Mouse (Mus musculus) liver, embryonic 11.5 days (tissue): Measurements from ENCODE around the gene Dok3. TPM values are rescaled to one million over a fixed set of nuclear protein-coding genes. Genes with fewer than 3 reads are reported as not detected.

Experiments
- ATAC-seq: fragments of 200-750 bp; cut with Nextera tagmentation; replicated peaks from 2 replicates; pipeline ENCODE4 v1.8.0; 2017; ENCODE audit warnings: moderate number of reproducible peaks, mild to moderate bottlenecking, moderate TSS enrichment, moderate library complexity; ENCODE audit not compliant: low FRiP score
- DNase-seq: peaks from one replicate; pipeline ENCODE4 v3.0.0-alpha.2; 2017; ENCODE audit warnings: low spot score
- H3K27ac ChIP-seq: fragments of 300-500 bp; sonication (generic); 2 replicates; pipeline ENCODE4 v1.5.1; 2014; ENCODE audit warnings: mild to moderate bottlenecking, low read depth, low read length, control low read depth
- H3K27me3 ChIP-seq: fragments of 300-500 bp; sonication (generic); replicated peaks from 2 replicates; pipeline ENCODE4 v1.6.1; 2014; ENCODE audit warnings: low read length, mixed read lengths; ENCODE audit not compliant: control insufficient read depth, insufficient read depth
- H3K36me3 ChIP-seq: fragments of 300-500 bp; sonication (generic); 2 replicates; pipeline ENCODE4 v1.6.1; 2014; ENCODE audit warnings: mild to moderate bottlenecking, low read length, moderate library complexity, mixed read lengths; ENCODE audit not compliant: control insufficient read depth, insufficient read depth
- H3K4me1 ChIP-seq: fragments of 300-500 bp; sonication (generic); replicated peaks from 2 replicates; pipeline ENCODE4 v1.6.1; 2014; ENCODE audit warnings: low read length, mixed read lengths; ENCODE audit not compliant: control insufficient read depth, insufficient read depth
- H3K4me2 ChIP-seq: fragments of 300-500 bp; sonication (generic); 2 replicates; pipeline ENCODE4 v1.6.1; 2014; ENCODE audit warnings: mild to moderate bottlenecking, control low read depth, moderate library complexity
- H3K4me3 ChIP-seq: fragments of 300-500 bp; sonication (generic); 2 replicates; pipeline ENCODE4 v1.5.1; 2014; ENCODE audit warnings: low read depth, low read length, control low read depth
- H3K9ac ChIP-seq: fragments of 300-500 bp; sonication (generic); 2 replicates; pipeline ENCODE4 v1.6.1; 2014; ENCODE audit warnings: low read depth, low read length, control low read depth
- H3K9me3 ChIP-seq: fragments of 300-500 bp; sonication (generic); 2 replicates; pipeline ENCODE4 v1.6.1; 2016; ENCODE audit warnings: low read length, inconsistent platforms, mixed read lengths; ENCODE audit not compliant: control insufficient read depth
- WGBS: fragments of 180-500 bp; shearing (Covaris S2); extraction: QIAGEN DNeasy Blood & Tissue Kit; methylation state at CpG from one replicate; pipeline ENCODE4 v1.1.7; 2014; 5-methylcytosine and 5-hydroxymethylcytosine counted together
- polyA plus RNA-seq: library from polyadenylated mRNA; unstranded; fragments of >200 nt; fragmentation: Nextera tagmentation; extraction: Ambion mirVana; gene quantifications from 2 replicates; pipeline ENCODE4 v1.2.1, GENCODE M21; 2014

The Dok3 gene
- polyA plus RNA-seq, 1 experiment from 2014 or later = 6.0 TPM

DNA sequence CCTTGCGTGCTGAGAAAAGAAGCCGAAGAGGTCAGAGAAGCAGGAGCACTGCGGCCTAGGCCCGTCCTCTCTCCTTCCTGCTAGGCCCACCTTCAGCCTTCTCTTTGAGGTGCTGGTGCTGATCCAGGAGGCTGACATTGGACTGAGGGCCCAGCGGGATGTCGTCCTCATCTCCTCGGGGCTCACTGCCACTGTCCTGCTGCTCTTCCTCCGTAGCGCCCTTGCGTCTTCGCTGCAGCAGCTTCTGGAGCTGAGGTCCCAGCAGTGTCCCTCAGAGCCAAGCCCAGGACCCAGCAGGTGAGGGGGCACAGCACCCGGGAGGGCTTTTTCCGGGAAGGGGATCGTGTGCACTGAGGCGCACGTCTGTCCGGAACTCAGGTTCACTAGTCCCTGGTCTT lies 6.7 kb upstream of the Dok3 start:
- Histone ChIP-seq H3K9me3 (no peaks in the 10 kb centered on the region), H3K4me1 (peaks cover 19% of the 10 kb centered on the region), H3K36me3 (peaks cover 42% of the 10 kb centered on the region), H3K27me3 (no peaks in the 10 kb centered on the region), H3K4me2 (peak overlapping the region; percentile 82), H3K4me3 (peak overlapping the region; percentile 96), H3K27ac (peak overlapping the region; percentile 41; the same call in 1 of the 2 replicates), H3K9ac (peak overlapping the region; percentile 77)
- ATAC-seq (0 out of 2 replicates have a peak, but pooled peaks have one; percentile 0), DNase-seq (no peak)
- 17% methylated on average over 17 of the region's 17 CpGs for WGBS

DNA sequence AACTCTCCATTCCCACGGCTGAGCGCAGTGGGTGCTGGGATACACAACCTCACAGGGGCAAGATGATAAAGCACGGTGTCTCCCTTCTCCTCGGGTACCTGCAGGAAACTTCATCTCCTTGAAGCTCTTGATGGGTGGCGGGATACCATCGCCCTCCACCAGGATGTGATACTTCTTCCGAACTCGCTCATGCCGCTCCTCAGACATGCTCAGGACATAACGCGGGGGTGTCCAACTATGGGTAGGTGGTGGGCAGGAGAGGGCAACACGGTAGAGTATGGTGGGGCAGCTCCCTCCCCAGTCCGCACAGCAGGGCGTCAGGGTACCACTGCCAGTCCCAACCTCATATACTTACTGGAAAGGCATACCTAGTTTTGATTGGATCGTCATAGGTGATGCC lies 6.1 kb upstream of the Dok3 start:
- ATAC-seq (no peak), DNase-seq (no peak)
- Histone ChIP-seq H3K4me3 (peak overlapping the region; percentile 96), H3K4me2 (peak overlapping the region; percentile 82), H3K9ac (peak overlapping the region; percentile 77), H3K4me1 (peaks cover 15% of the 10 kb centered on the region), H3K9me3 (no peaks in the 10 kb centered on the region), H3K27ac (no peak overlapping the region), H3K36me3 (peaks cover 43% of the 10 kb centered on the region), H3K27me3 (no peaks in the 10 kb centered on the region)
- 92% methylated on average over 15 of the region's 15 CpGs for WGBS

DNA sequence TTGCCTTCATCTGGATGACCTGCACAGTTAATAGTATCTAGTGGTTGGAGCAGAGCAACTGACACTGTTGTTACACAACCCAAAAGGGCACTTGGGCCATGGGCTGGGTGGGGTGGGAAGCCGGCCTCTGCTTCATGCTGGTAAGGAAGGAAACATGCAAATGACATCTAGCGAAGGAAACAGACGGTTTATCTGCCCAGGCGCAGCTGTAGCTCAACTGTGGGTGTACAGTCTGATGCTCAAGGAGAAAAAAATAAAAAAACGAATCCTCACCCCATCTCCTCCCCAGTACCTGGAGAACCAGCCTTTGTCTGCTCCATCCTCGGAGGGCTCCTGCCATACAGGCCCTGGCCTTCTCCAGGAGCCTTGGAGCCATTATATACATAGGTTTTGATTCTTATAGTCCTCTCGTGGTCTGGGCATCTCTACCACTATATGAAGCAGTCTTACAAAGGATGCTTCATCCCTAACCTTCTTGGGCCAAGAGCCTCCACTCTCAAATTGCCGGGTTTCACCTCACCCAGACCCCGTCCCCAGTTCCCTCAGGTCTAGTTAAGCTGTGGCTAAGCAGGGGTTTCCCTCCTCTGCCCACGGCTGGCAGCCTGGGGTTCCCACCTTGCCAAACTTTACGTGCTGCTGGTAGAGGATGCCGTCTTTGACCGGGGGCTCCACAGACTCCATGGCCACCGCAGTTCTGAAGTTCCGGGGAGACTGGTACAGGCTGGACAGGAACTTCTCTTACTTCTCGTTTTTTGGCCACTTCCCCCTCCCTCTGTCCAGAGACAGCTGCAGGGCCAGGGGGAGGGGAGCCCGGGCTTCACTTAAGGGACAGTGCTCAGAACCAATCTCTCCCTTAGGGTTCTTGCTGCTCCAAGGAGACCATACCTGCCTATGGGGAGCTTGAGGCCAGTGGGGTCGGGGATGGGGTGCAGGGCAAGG lies 993 bp downstream of the Dok3 start:
- H3K4me2 ChIP-seq = peak overlapping the region; percentile 36
- H3K9ac ChIP-seq = peak overlapping the region; percentile 5; the same call in 1 of the 2 replicates
- peak; percentile 63 for ATAC-seq
- DNase-seq = no peak
- no peak overlapping the region; the same call in 1 of the 2 replicates for H3K4me3 ChIP-seq
- peak overlapping the region; percentile 64 for H3K27ac ChIP-seq
- WGBS = 42% methylated on average over 18 of the region's 18 CpGs
- H3K36me3 ChIP-seq = peaks cover 26% of the 10 kb centered on the region; the same call in 1 of the 2 replicates
- peaks cover 30% of the 10 kb centered on the region for H3K4me1 ChIP-seq
- no peaks in the 10 kb centered on the region for H3K27me3 ChIP-seq
- H3K9me3 ChIP-seq = no peaks in the 10 kb centered on the region

- H3K27ac ChIP-seq = peak overlapping the region; percentile 64
- peaks cover 24% of the 10 kb centered on the region; the same call in 1 of the 2 replicates for H3K36me3 ChIP-seq
These were observed 1.9 kb downstream of the Dok3 start for GRCm38 (mm10) chr13:55527212-55527611.

GRCm38 (mm10) chr13:55525733-55526553 lies 3.2 kb downstream of the Dok3 start:
- no peak for ATAC-seq
- Histone ChIP-seq H3K4me3 (no peak overlapping the region), H3K4me2 (no peak overlapping the region), H3K27ac (no peak overlapping the region), H3K9me3 (no peaks in the 10 kb centered on the region), H3K9ac (no peak overlapping the region), H3K4me1 (peaks cover 30% of the 10 kb centered on the region), H3K27me3 (no peaks in the 10 kb centered on the region), H3K36me3 (peaks cover 13% of the 10 kb centered on the region; the same call in 1 of the 2 replicates)
- 81% methylated on average over 16 of the region's 16 CpGs for WGBS
- DNase-seq = no peak

More at GRCm38 (mm10) chr13:55527212-55527611, 1.9 kb downstream of the Dok3 start:
- H3K4me3 ChIP-seq = no peak overlapping the region
- H3K4me1 ChIP-seq = peaks cover 30% of the 10 kb centered on the region
- no peak for DNase-seq
- H3K9ac ChIP-seq = peak overlapping the region; percentile 5; the same call in 1 of the 2 replicates
- H3K9me3 ChIP-seq = no peaks in the 10 kb centered on the region
- WGBS = 81% methylated on average over 16 of the region's 16 CpGs
- H3K4me2 ChIP-seq = peak overlapping the region; percentile 7; the same call in 1 of the 2 replicates
- ATAC-seq = no peak
- no peaks in the 10 kb centered on the region for H3K27me3 ChIP-seq

DNA sequence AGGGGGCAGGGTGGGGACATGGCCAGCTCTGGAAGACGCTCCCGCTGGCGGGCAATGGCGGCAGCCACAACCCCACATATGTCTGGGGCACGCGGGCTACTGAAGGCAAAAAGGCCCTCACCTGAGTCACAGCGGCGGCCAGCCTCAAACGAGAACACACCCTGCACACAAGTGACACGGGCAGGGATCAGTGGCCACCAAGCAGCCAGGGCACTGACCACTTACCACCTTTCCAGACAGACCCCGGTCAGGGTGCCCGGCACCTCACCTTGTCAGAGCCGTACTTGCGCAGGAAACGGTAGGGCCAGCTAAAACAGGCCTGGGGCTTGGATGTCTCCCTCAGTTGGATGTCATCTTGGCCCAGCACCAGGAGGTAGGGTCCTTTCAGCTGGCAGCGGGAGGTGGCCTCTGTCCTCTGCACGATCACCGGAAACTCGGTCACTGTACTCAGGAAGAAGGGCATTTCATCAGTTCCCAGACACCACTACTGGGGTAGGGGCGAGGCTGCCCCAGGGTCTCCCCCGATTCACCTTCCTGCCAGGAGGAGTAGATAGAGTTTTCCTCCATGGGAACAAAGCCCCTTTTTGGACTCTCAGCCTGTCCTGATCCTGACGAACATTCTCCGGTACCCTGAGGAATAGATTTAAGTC lies 5.0 kb downstream of the Dok3 start:
- no peaks in the 10 kb centered on the region for H3K27me3 ChIP-seq
- ATAC-seq (no peak), DNase-seq (no peak)
- no peaks in the 10 kb centered on the region for H3K36me3 ChIP-seq
- H3K9ac ChIP-seq = no peak overlapping the region
- peaks cover 21% of the 10 kb centered on the region for H3K4me1 ChIP-seq
- H3K9me3 ChIP-seq = no peaks in the 10 kb centered on the region
- no peak overlapping the region for H3K4me3 ChIP-seq
- H3K27ac ChIP-seq = peak overlapping the region; percentile 39; the same call in 1 of the 2 replicates
- H3K4me2 ChIP-seq = no peak overlapping the region
- 89% methylated on average over 23 of the region's 23 CpGs for WGBS

DNA sequence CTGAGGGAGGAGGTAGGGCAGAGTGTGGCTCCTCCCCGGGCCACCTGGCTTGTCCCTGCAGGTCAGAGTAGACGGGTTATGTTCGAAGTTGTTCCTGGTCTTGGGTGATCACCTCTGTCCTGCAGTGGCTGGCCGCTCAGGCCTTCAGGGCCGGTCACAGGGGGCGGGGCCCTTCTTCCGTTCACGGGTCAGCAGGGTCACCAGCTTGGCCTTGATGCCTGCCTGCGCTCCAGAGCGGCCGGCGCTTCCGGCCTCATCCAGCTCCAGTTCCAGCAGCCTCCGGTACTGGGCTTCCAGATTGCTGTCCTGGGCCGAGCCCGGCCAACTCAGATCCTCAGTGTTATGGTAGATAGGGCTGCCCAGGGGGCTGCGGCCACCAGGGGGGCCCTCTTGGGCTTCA lies 5.8 kb downstream of the Dok3 start:
- Histone ChIP-seq H3K27ac (peak overlapping the region; percentile 39; the same call in 1 of the 2 replicates), H3K36me3 (no peaks in the 10 kb centered on the region), H3K4me2 (0 out of 2 replicates have a peak overlapping the region, but pooled peaks have one; percentile 16), H3K4me3 (no peak overlapping the region), H3K27me3 (no peaks in the 10 kb centered on the region), H3K9ac (no peak overlapping the region), H3K9me3 (no peaks in the 10 kb centered on the region), H3K4me1 (peaks cover 14% of the 10 kb centered on the region)
- 75% methylated on average over 17 of the region's 17 CpGs for WGBS
- DNase-seq (no peak), ATAC-seq (peak; percentile 46)

DNA sequence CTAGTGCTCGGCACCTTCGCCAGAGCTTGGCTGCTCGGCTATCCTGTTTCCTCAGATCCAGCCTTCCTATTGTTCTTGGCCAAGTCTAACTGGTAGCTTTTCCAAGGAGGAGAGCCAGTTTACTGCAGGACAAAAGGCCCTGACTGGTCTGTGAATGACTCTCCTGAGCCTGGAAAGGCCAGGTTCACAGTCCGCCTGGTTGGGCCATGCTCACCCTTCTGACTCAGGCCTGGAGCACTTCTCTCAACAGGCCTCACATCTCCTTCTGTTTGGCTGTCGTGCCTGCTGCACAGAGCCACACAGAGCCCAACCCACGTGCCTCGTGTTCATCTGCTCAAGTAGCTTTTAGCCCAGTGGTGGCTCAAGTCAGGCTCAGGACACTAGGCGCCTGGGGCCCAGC lies 6.4 kb downstream of the Dok3 start:
- H3K9ac ChIP-seq = no peak overlapping the region
- H3K27me3 ChIP-seq = no peaks in the 10 kb centered on the region
- 70% methylated on average over 8 of the region's 8 CpGs for WGBS
- no peaks in the 10 kb centered on the region for H3K9me3 ChIP-seq
- no peak overlapping the region for H3K4me2 ChIP-seq
- peaks cover 9% of the 10 kb centered on the region for H3K4me1 ChIP-seq
- DNase-seq (no peak), ATAC-seq (no peak)
- H3K4me3 ChIP-seq = no peak overlapping the region
- no peaks in the 10 kb centered on the region for H3K36me3 ChIP-seq
- H3K27ac ChIP-seq = peak overlapping the region; percentile 39; the same call in 1 of the 2 replicates
